Mouse (Mus musculus): Measurements from ENCODE around the gene Dock7.
"Not testable (repeated sequence)": the region's sequence is repeated elsewhere in the genome, so short reads cannot be mapped to it uniquely, and the experiment has no call there.

The Dock7 gene

DNA sequence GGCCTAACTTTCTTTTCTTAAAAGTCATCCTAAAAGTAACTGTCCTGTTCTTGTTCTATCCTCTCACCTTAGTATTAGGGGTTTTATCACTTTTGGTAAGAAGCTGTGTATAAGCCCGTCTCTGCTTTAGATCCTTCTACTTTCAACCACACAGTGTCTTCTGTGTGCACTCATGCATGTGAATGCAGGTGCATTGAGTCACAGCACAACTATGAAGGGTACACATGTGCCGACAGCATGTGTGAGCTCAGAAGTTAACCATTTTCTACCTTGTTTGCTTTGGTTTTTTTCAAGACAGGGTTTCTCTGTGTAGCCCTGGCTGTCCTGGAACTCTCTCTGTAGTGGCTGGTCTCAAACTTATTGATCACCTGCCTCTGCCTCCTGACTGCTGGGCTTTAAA, 114.4 kb downstream of the Dock7 start:
- no peak for DNase-seq (ENCODE audit: low read depth, low spot score)

DNA sequence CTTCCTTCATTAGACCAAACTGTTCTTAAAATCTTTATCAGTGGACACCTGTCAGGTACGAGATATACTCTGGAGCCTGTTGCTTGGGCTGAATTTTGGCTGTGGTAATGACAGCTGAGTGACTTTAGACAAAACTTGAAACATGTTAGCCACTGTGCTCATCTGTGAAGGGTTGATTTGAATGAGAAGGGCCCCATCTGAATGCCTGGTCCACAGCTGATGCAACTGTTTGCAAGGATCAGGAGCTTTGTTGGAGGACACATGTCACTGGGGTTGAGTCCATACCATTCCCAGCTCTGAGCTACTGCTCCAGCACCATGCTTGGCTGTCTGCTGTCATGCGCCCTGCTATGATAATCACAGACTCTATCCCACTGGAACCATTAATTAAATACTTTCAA, 115.1 kb downstream of the Dock7 start:
- DNase-seq (ENCODE audit: low read depth, low spot score), result peak; percentile 19

DNA sequence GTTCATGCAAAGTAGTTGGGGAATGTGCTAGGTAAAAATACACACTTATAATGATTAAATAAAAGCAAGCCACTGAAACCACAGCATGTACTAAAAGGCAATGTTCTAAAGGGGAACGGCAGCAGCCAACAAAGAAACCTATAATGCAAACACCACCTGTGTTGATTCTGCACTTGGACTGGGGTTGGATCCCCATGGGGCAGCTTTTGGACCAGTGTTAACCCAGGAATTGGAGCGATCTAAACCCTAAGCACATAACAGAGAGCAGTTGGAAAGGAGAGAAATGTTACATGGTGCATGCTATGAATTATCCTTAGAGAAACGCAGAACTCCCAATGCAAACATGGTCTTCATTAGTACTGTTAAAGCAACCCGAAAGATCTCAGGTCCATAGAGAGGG, 127.2 kb downstream of the Dock7 start:
- no peak for DNase-seq (ENCODE audit: low read depth, low spot score)

DNA sequence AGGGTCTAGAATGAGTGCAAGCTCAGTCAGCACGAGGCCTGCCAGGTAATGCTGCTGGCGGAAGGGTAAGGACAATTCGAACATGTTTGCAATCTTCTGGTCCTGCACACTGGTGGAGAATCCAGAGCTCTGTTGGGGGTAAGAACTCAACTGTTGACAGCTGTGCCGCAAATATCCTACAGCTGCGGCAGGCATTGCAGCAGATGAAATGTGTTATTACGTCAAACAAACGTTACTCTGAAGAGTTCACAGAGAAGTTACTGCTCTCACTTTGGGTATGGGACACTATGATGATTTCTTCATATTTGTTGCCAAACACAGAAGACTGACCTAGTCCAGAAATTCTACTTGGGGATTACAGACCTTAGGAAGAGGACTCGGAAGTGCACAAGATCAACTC, 136.0 kb downstream of the Dock7 start:
- DNase-seq (ENCODE audit: low read depth, low spot score), result no peak

DNA sequence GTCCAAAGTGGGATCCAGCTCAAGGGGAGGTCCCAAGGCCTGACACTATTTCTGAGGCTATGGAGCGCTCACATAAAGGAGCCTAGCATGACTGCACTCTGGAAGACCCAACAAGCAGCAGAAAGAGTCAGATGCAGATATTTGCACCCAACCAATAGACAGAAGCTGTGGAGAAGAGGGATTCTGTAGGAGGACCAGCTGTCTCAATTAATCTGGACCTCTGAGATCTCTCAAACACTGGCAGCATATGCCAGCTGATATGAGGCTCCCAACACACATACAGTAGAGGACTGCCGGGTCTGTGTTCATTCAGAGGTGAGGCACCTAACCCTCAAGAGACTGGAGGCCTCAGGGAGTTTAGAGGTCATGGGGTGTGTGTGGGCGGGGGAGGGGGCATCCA, 140.7 kb downstream of the Dock7 start:
- DNase-seq (ENCODE audit: low read depth, low spot score), result not testable (repeated sequence)

DNA sequence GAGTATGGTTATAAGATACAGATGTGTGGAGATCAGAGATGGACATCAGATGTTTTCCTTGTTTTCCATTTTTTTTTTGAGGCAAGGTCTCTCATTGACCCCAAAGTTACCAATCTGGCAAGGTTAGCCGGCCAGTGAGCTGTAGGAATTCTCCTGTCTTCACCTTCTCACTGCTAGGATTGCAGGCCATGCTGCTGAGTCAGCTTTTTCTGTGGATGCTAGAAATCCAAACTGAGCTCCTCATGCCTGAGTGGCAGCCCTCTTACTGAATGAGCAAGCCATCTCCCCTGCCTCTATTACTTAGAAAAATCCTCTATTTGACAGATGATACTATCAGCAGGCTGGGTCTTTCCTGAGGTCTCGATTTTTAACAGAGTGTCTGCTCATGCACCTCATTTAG, 142.0 kb downstream of the Dock7 start:
- no peak for DNase-seq (ENCODE audit: low read depth, low spot score)

DNA sequence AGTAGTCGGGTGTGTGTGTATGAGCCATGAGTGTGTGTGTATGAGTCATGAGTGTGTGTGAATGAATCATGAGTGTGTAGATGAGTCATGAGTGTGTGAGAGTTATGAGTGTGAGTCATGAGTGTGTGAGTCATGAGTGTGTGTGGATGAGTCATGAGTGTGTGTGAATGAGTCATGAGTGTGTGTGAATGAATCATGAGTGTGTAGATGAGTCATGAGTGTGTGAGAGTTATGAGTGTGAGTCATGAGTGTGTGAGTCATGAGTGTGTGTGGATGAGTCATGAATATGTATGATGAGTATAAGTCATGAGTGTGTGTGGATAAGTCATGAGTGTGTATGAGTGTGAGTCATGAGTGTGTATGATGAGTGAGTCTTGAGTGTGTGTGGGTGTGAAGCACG, 142.4 kb downstream of the Dock7 start:
- DNase-seq (ENCODE audit: low read depth, low spot score), result not testable (repeated sequence)

DNA sequence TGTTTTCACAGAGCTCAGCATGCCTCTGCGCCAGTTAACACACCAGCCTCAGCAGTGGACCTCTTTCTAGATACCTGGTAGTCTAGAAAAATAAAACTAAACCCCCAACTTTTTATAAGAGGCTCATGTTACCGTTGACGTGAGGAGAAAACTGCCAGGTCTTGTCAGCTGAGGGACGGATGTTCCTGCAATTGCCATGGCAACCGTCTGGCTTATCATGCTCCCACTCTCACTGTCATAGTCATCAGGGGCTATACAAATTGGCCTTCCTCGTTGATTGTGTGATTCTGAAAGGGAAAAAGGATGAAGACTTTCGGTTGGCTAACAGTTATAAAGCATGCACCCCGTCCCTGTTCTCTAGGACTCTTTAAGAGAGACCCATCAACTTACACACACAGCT, 145.0 kb downstream of the Dock7 start:
- peak; percentile 61 for DNase-seq (ENCODE audit: low read depth, low spot score)

DNA sequence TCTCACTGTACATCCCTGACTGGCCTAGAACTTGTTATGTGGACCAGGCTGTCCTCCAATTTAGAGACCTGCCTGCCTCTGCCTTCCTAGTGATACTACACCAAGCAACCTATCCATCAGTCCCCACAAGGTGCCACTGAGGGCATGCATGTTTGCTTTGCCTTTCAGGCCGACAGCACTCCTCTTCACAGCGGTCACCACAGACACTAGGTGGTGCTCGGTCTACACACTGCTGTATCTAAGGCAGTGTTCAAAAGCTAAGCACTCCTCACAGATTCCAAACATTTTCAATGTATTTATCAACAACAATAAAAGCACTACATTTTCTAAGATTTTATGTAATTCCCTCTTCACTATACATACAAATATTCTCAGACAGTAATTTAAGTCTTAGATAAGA, 150.8 kb downstream of the Dock7 start:
- peak; percentile 36 for DNase-seq (ENCODE audit: low read depth, low spot score)

DNA sequence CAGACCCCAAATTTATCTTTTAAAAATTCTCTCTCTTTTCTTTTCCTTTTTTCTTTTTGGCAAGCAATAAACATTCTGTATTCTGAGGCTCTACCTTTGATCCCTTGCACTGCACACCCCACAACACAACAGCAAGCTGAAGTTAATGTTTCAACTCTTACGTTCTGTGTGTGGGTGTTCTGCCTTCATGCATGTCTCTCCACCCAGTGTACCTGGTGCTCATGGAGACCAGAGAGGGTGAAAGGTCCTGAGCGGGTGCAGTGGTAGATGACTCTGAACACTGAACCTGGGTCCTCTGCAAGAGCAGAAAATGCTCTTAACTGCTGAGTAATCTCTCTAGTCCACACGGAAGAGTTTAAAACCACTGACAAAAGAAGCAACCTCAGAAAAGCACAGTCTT, 160.5 kb downstream of the Dock7 start:
- DNase-seq (ENCODE audit: low read depth, low spot score), result no peak

DNA sequence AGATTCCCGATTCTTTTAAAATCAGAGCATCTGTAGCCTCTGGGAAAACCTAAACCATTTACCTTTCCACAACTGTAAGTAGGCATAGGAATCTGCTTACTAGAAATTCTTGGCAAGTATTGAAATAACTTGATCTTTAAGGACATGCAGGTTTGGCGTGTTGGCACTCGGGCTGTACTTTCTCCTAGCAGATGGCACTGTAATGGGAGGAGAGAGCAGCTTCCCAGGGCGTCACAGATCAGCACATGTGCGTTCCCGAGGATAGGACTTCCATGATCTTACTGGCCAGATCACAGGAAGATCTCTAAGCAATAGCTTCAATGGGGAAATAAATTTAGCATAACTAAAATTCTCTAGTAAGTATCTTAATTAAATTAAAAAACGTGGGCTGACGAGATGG, 164.7 kb downstream of the Dock7 start:
- no peak for DNase-seq (ENCODE audit: low read depth, low spot score)

DNA sequence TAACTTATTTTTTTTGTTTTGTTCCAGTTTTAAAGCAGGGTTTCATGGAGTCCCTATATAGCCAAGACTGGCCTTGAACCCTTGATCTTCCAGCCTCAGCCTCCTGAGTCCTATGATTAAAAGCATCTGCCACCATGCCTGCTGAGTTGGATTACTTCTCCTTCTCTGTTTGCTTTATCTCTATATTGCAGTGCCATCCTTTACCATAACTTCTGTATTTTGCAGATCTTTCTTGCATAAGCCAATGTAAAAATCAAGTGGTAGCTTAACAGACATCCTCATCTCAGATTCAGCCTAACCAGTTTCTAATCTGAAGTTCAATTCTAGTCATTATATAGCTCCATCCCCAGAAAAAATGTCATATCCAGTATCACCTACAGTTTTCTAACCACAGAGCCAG, 170.2 kb downstream of the Dock7 start:
- no peak for DNase-seq (ENCODE audit: low read depth, low spot score)

DNA sequence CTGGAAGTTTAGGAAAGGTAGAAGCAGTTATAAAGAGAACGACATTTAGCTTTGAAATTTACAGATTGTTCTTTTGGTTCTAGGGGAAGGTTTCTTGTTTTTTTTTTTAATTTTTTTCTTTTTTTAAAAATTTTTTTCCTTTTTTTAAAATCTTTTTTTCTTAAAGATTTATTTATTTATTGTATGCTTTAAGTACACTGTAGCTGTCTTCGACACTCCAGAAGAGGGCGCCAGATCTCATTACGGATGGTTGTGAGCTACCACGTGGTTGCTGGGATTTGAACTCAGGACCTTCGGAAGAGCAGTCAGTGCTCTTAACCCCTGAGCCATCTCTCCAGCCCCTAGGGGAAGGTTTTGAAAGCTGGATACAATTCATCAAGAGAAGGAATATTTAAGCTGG, 182.5 kb downstream of the Dock7 start:
- not testable (repeated sequence) for DNase-seq (ENCODE audit: low read depth, low spot score)

DNA sequence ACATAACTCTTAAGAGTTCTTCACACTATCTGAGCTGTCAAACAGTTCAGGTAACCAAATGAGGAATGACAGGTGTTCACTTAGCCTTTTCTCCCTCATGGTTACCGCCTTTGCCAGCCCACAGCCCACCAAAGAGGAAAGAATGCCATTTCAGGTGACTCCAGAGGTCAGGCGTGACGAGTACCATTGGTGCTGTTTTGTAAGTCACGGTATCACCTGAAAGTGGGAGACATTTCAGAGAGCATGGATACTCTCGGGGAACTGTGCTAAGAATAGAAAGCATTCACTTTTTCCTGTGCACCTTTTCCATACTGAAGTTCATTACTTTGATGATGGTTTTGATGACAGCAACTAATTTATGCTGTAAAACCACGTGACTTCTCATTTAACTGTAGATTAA, 184.7 kb downstream of the Dock7 start:
- DNase-seq (ENCODE audit: low read depth, low spot score), result no peak

DNA sequence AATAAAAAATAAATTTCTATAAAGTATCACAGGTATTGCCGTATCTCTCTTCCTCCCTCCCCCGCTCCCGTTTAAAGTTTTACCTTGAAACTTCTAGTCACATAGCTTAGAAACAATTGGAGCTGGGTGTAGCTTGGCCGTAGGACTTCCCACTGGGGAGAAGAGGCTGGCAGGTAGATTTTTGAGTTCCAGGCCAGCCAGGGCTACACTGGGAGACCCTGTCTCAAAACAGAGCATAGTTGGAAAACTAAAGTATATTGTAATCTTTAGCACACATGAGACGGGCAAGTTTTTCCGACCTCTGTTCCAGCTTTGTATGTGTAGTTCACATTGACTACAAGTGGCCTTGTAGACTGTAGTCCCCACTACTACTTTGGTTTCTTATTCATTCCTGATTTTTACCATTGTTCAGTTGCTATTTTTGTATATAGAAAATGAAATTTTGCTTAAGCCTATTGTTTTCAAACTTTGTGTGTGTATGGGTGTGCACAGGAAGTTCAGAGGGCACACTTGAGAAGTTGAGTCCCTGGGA, 195.4 kb downstream of the Dock7 start:
- DNase-seq (ENCODE audit: low read depth, low spot score), result no peak

DNA sequence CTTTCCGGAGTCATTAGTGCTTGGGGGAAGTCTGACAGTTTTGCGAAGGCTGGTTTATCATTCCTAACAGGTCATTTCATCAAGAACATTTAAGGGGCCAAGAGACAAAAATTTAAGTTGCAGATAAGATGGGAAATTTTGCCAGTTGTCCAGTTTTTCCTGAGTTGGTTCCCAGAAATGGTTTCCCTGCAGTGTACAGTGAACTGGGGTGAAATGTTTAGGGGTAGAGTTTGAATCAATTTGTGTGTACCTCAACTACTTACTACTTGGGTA, 195.9 kb downstream of the Dock7 start:
- no peak for DNase-seq (ENCODE audit: low read depth, low spot score)

DNA sequence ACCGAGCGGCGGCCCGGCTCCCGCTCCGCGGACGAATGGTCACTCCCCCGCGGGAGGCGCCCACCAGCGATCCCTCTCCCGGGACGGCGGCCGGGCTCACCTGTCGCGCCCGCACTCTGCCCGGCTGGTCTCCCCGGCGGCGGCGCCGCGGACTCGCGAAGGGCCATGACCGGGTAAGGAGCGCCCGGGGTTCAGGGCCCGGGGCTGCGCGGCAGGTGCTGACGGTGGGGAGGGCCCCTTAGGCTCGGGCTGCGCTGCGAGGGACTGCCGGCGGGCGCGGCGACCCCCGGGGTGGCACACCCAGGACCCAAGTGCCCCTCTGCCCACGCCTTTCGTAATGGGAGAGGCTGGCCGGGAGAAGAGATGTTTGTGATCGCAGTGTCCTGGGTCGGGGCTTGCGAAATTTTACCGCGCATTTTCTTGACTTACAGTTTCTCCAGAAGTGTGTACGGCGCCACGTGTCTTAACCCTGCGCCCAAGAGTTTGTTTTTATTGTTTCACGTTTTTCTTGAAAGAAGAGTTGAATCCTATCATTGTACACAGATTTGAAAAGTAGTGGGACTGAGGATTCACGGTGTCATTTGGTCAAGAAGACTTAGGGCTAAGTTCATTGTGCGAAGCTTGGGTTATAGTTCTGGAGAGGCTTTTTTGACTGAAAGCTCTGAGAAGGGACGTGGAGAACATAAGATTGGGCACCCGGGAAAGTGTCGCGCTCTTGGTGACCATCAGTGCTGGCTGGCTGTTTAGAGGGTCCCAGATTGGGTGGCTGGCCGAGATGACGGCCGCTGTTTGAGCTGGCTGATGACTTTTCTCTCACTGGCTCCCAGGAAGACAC, 196.4 kb downstream of the Dock7 start:
- peak; percentile 20 for DNase-seq (ENCODE audit: low read depth, low spot score)

DNA sequence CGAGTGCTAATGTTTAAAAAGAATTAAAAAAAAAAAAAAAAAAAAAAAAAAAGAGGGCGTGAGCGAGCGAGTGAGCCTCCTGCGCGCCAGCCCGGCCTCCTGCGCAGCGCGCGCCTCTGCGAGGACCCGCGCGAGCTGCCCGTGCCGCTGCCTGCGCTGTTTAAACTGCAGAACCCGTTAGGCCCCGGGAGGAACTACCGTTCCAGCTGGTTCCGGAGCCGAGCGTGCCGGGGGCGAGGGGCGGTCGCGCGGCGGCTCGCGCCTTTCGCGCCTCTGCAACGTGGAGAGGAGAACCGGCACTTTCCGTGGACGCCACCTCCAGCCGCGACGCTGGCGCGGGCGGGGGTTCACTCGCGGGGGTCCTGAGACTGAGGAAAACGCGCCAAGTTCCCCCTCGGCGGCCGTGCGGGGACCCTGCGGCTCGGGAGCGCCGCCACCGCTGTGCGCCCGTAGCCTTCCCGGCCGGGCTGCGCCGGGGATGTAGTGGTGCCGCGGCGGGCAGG, 197.1 kb downstream of the Dock7 start, which contains the start of gene Usp1:
TSS of gene Usp1 (plus strand) at position 243 of the 503 bp plus-strand sequence.
- DNase-seq (ENCODE audit: low read depth, low spot score), result no peak

DNA sequence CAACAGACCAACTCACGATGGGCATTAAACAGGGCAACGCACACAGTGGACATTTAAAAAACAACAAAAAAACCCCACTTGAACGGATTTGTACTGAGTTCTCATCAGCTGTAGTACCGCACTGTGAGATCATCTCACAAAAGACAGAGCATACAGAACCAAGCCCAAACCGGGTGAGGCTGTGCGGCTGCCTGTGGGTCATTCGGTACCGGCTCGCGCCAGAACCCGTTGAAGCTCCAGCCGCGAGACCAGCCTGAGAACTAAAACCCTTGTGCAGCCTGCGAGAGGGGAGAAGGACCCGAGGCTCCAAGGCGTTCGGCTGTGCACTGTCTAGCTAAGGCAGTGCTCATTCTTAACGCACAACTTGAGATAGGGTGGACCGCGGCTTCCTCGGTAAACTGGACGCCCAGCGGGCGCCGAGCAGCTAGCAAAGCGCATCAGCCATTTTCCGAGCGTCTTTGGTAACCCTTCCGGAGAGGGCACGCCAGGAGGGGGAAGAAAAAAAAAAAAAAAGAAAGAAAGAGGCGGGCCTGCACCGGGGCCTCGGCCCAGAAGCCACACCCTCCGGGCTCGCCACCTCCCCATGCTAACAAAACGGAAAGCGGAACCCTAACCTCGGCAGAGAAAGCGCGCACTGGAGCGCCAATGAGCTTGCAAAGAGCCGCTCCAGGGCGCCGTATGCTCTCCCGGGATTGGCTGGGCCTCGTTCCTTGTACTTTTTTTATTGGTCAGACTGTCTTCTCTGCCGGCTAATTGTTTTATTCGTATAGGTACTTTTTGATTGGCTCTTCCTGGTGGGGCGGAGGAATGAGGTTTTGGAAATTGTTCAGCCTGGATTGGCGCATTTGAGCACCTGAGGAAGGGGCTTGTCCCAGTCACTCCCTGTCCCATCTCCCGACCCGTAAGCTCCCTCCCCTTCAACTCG, 197.8 kb downstream of the Dock7 start:
- DNase-seq (ENCODE audit: low read depth, low spot score), result peak; percentile 100

DNA sequence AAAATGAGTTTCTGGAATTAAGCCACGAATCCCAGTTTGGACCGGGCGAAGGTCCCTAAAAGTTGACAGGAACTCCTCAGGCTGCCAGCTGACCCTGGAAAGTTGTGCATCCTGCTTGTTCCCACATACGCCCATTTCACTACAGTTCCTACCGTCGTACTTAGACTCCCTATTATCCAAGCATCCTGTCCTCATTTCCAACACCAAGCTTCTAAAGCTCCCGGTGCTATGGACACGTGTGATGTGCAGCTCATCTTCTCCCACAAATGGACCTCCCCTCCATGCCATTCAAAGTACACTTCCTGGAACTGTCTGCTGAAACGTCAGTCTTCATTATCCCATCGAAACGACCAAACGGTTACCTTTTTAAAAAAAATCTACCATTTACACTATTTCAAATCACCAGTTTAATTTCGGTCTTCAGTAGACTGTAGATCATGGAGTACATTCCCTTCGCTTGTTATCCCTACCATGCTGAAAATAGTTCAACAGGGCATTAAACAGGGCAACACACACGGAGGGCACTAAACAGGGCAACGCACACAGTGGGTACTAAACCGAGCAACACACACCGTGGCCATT, 198.6 kb downstream of the Dock7 start:
- peak; percentile 30 for DNase-seq (ENCODE audit: low read depth, low spot score)

DNA sequence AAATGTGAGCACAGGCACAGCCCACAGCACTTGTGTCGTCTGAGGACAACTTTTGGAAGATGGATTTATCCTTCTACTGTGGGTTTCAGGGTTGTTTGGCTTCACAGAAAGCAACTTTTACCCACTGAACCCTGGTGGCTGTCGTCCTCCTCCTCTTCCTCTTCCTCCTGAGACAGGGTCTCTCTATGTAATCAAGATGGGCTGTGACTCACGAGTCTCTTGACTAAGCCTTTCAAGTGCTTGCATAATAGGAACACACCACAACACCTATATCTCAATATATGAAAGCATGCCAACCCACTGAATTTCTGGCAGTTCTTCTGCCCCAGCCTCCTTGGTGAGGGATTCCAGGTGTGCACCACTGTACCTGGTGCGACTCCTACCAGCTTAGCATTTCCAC, 199.8 kb downstream of the Dock7 start:
- no peak for DNase-seq (ENCODE audit: low read depth, low spot score)

DNA sequence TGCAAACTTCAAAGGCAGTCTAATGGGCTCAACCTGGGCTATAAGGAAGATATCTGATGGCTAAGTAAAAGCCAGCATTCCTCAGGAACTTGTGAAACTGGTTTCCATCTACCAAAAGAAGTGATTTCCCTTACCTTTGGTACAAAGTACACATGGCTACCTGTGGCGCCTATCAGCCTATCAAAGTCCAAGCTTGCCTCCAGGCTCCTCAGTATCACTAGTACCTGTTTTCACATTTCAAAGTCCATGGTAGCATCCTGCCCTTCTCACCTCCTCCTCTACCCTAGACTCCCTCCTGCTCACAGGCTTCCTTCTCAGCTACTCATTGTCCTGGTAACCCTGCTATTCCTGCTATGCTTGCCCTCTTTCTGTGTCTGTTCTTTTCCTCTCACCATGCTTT, 202.5 kb downstream of the Dock7 start:
- DNase-seq (ENCODE audit: low read depth, low spot score), result no peak

Data from brain, adult 2 months (tissue).